Mouse (Mus musculus): ENCODE data around the gene Mrpl43. TPM values are rescaled to one million over a fixed set of nuclear protein-coding genes. Genes with fewer than 3 reads are reported as not detected.

Gene Mrpl43
- polyA plus RNA-seq, 1 experiment from 2014 or later = 71.9 TPM

DNA sequence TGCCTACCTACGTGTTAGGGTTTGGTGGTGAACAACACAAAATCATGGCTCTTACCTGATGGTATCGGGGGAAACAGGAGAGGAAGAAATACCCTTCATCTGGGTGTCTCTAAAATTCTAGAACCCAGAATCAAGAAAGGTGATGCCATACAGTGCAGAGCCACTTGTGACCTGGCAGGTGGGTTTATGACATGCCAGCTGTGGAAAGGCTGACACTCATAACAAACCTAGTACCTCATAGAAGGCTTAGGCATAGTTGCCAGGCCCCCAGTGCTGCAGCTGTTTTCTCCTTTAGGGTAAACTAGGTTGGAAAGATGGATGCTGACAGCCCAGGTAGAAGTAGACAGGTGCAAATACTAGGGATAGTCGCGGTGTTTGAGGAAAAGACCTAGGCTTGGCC lies 21.8 kb downstream of the Mrpl43 start:
- WGBS = 92% methylated on average over 4 of the region's 4 CpGs
- H3K4me2 ChIP-seq = no peak overlapping the region
- H3K9ac ChIP-seq = no peak overlapping the region
- H3K27me3 ChIP-seq = no peaks in the 10 kb centered on the region
- no peak overlapping the region for H3K4me3 ChIP-seq (replicated peaks)
- H3K9me3 ChIP-seq (replicated peaks) = no peaks in the 10 kb centered on the region
- ATAC-seq (replicated peaks; ENCODE audit: low FRiP score) = no peak
- H3K4me1 ChIP-seq = peaks cover 21% of the 10 kb centered on the region
- H3K27ac ChIP-seq = no peak overlapping the region
- H3K36me3 ChIP-seq = peaks cover 33% of the 10 kb centered on the region

DNA sequence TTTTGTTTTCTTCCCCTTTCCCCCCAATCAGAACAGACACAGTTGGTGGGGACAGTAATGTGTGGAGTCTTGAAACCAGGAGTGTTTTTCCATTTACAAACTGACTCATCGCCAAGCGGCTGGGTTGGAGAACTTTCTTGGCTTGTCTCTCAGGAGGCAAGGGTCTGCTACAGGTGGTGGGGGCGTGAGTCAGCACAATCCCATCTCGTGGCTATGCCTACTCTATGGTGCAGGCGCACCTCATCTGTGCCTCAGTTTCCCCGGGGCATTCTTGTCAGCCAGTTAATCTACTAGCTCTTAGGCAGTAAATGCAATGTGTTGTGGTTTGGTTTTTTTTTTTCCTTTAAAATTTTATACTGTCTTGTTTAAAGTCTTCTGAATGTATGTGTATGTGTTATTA lies 22.9 kb downstream of the Mrpl43 start:
- no peak overlapping the region for H3K27ac ChIP-seq
- WGBS = 87% methylated on average over 6 of the region's 6 CpGs
- H3K27me3 ChIP-seq = no peaks in the 10 kb centered on the region
- H3K36me3 ChIP-seq = peaks cover 44% of the 10 kb centered on the region
- H3K4me1 ChIP-seq = peaks cover 12% of the 10 kb centered on the region
- H3K4me3 ChIP-seq (replicated peaks) = no peak overlapping the region
- H3K4me2 ChIP-seq = no peak overlapping the region
- ATAC-seq (replicated peaks; ENCODE audit: low FRiP score) = no peak
- H3K9ac ChIP-seq = no peak overlapping the region
- no peaks in the 10 kb centered on the region for H3K9me3 ChIP-seq (replicated peaks)

DNA sequence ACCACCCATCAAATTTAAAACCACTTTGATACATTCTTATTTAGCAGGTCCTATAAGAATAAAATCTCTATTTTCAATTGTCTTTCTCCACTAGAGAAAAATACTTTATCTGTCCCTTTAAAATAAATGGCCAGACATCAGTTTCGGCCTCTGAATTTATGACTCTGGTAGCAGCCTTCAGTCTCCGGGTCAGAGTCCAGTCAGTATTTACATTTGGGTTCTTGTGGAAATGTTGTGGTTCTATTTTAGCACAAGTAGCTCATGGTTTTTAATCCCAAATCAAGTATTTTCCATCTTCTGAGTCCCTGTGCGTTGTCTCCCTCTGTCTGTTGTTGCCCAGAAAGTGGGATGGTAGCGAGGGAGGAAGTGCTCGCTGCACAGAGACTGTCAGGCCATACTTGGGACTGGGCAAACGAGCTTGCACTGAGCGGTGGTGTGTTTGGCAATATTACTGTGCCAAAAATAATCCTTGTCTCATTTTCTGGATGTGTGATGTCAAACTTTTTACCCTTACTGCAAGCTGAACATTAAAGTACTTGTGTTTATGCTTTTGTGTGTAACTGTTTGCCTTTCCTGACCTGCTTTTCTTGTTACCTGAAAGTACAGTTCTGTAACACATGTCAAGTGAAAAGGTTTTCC lies 23.6 kb downstream of the Mrpl43 start:
- Histone ChIP-seq H3K4me3 (replicated peaks) (no peak overlapping the region), H3K9ac (no peak overlapping the region), H3K36me3 (peaks cover 52% of the 10 kb centered on the region), H3K27ac (no peak overlapping the region), H3K27me3 (no peaks in the 10 kb centered on the region), H3K4me1 (peaks cover 9% of the 10 kb centered on the region; the same call in 1 of the 2 replicates), H3K4me2 (no peak overlapping the region), H3K9me3 (replicated peaks) (no peaks in the 10 kb centered on the region)
- 71% methylated on average over 7 of the region's 7 CpGs for WGBS
- no peak for ATAC-seq (replicated peaks; ENCODE audit: low FRiP score)

DNA sequence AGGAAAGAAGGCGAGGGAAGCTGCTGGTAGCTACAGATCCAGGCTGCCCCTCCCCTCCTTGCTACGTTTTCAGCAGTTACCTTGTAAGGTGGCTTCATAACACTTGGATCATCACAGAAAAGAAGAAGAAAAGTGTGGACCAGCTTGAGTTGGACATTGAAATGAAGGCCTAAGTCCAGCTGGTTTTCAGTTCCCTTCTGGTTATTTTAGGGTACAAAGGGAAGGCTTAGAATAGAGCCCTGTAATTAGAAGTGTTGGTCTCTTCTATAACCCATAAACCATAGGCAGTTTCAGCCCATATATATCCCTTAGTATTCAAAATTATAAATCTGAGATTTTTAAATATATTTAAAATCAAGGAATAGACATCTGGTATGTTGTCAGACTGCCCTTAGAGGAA lies 25.5 kb downstream of the Mrpl43 start:
- no peak for ATAC-seq (replicated peaks; ENCODE audit: low FRiP score)
- H3K9me3 ChIP-seq (replicated peaks) = no peaks in the 10 kb centered on the region
- H3K27me3 ChIP-seq = no peaks in the 10 kb centered on the region
- WGBS = 78% methylated on average over 2 of the region's 2 CpGs
- no peak overlapping the region for H3K4me2 ChIP-seq
- H3K9ac ChIP-seq = no peak overlapping the region
- peaks cover 9% of the 10 kb centered on the region; the same call in 1 of the 2 replicates for H3K4me1 ChIP-seq
- H3K27ac ChIP-seq = no peak overlapping the region
- peaks cover 70% of the 10 kb centered on the region for H3K36me3 ChIP-seq
- no peak overlapping the region for H3K4me3 ChIP-seq (replicated peaks)

DNA sequence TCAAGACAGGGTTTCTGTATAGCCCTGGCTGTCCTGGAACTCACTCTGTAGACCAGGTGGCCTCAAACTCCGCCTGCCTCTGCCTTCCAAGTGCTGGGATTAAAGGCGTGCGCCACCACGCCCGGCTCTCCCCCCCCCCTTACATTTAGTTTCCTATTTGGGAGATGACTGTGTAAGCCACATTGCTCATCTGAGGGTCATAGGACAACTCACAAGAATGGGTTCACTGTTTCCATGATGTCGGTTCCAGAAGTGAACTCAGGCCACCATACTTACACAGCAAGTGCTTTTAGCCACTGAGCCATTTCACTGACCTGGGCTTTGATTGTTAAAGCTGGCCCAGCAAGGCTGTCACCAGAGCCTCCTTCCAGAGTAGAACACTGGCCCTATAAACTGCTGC lies 29.1 kb downstream of the Mrpl43 start:
- Histone ChIP-seq H3K36me3 (peaks cover 96% of the 10 kb centered on the region), H3K9me3 (replicated peaks) (no peaks in the 10 kb centered on the region), H3K9ac (no peak overlapping the region), H3K27me3 (no peaks in the 10 kb centered on the region), H3K27ac (no peak overlapping the region), H3K4me2 (no peak overlapping the region), H3K4me3 (replicated peaks) (no peak overlapping the region), H3K4me1 (no peaks in the 10 kb centered on the region)
- ATAC-seq (replicated peaks; ENCODE audit: low FRiP score) = no peak
- 88% methylated on average over 6 of the region's 6 CpGs for WGBS

DNA sequence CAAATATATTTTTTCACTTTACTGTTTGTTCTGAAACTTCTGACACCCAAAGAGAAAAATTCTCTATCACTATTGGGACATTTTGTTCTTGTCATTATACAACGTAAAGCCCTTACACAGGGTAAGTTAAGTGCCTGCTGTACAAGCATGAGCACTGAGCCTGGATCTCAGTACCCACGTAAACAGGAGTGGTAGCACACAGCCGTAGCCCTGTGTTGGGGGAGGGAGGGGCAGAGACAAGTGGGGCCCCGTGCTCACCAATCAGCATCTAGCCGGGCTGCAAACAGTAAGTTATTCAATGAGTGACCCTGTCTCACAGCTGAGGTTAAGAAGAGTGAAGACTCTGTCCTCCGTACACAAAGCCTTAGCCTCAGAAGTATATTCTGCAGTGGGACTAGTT lies 29.6 kb downstream of the Mrpl43 start:
- H3K27me3 ChIP-seq = no peaks in the 10 kb centered on the region
- WGBS = 89% methylated on average over 6 of the region's 6 CpGs
- no peak overlapping the region for H3K4me2 ChIP-seq
- H3K9me3 ChIP-seq (replicated peaks) = no peaks in the 10 kb centered on the region
- no peak overlapping the region for H3K4me3 ChIP-seq (replicated peaks)
- no peak for ATAC-seq (replicated peaks; ENCODE audit: low FRiP score)
- H3K27ac ChIP-seq = no peak overlapping the region
- no peak overlapping the region for H3K9ac ChIP-seq
- no peaks in the 10 kb centered on the region for H3K4me1 ChIP-seq
- peaks cover 97% of the 10 kb centered on the region for H3K36me3 ChIP-seq

DNA sequence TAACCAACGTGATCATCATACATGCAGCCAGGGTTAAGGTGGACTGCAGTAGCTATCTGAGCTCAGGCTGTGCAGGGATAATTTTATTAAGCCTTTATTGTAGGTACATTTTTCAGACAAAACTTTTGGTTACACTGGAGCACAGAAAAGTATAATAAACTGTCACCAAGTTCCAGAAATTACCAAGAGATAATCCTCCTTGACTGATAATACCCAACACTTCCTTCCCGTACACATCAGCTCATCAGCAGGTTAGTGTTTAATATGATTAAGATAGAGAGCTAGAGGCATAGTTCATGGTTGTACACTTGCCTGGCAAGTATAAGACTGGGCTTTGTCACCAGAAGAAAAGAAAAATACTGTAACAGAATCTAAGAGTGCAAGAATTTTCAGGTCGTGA lies 37.9 kb downstream of the Mrpl43 start:
- peaks cover 93% of the 10 kb centered on the region for H3K36me3 ChIP-seq
- no peak for ATAC-seq (replicated peaks; ENCODE audit: low FRiP score)
- no peak overlapping the region for H3K4me3 ChIP-seq (replicated peaks)
- 86% methylated on average over 3 of the region's 3 CpGs for WGBS
- no peaks in the 10 kb centered on the region for H3K27me3 ChIP-seq
- no peak overlapping the region for H3K27ac ChIP-seq
- H3K9me3 ChIP-seq (replicated peaks) = no peaks in the 10 kb centered on the region
- H3K9ac ChIP-seq = no peak overlapping the region
- H3K4me2 ChIP-seq = no peak overlapping the region
- H3K4me1 ChIP-seq = no peaks in the 10 kb centered on the region

DNA sequence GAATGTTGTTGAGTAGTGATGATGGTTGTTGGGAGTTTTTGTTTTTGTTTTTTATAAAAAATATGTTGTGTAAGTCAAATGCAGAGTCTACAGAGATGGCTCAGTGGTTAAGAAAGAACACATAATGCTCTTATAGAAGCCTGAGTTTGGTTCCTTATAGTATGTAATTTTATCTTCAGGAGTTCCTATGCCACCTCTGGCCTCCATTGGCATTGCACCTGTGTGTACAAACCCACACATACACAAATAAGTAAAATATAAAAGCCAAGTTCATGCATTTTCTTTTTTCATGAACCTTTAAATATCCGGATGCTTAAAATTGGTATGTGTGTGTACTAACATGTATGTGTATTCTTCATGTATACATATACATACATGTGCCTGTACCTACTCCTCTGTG lies 40.3 kb downstream of the Mrpl43 start:
- Histone ChIP-seq H3K9ac (no peak overlapping the region), H3K9me3 (replicated peaks) (no peaks in the 10 kb centered on the region), H3K4me2 (no peak overlapping the region), H3K27me3 (no peaks in the 10 kb centered on the region), H3K4me3 (replicated peaks) (no peak overlapping the region), H3K4me1 (no peaks in the 10 kb centered on the region), H3K36me3 (peaks cover 92% of the 10 kb centered on the region), H3K27ac (no peak overlapping the region)
- WGBS = 84% methylated on average over 1 of the region's 1 CpGs
- ATAC-seq (replicated peaks; ENCODE audit: low FRiP score) = no peak

DNA sequence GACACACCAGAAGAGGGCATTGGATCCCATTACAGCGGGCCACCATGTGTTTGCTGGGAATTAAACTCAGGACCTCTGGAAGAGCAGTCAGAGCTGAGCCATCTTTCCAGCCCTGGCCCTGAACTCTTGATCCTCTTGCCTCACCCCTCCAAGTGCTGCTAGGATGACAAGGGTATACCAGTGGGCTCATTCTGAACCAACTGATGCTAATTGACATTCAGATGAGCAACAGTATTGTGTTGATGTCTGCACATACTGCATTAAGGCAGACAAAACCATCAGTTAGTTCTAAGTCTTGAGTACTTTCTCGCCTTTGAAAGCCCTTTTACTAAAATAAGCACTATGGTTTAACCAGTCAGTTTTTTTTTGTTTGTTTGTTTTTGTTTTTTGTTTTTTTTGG lies 46.6 kb downstream of the Mrpl43 start:
- Histone ChIP-seq H3K9ac (no peak overlapping the region), H3K36me3 (peaks cover 92% of the 10 kb centered on the region), H3K9me3 (replicated peaks) (no peaks in the 10 kb centered on the region), H3K4me1 (no peaks in the 10 kb centered on the region), H3K27me3 (no peaks in the 10 kb centered on the region), H3K4me3 (replicated peaks) (no peak overlapping the region), H3K4me2 (no peak overlapping the region), H3K27ac (no peak overlapping the region)
- WGBS = 97% methylated on average over 2 of the region's 2 CpGs
- no peak for ATAC-seq (replicated peaks; ENCODE audit: low FRiP score)

Other genes starting within 250 kb of the Mrpl43 start
- 40.5 and 40.6 TPM in 2 replicates for gene Slf2, start 75.3 kb downstream of the Mrpl43 start, polyA plus RNA-seq (2015; fragmentation: Nextera tagmentation; extraction: Ambion mirVana)
- 5.3 and 6.5 TPM in 2 replicates for gene Sema4g, start 17.3 kb downstream of the Mrpl43 start, polyA plus RNA-seq (2015; fragmentation: Nextera tagmentation; extraction: Ambion mirVana)
- 29.4 and 29.7 TPM in 2 replicates for gene Twnk, start 779 bp downstream of the Mrpl43 start, polyA plus RNA-seq (2015; fragmentation: Nextera tagmentation; extraction: Ambion mirVana)
- gene Lzts2, start 8.0 kb upstream of the Mrpl43 start, polyA plus RNA-seq (2015; fragmentation: Nextera tagmentation; extraction: Ambion mirVana) = 66.6 and 72.8 TPM in 2 replicates
- gene Pdzd7, start 39.3 kb upstream of the Mrpl43 start, polyA plus RNA-seq (2015; fragmentation: Nextera tagmentation; extraction: Ambion mirVana) = 0.78 and 1.1 TPM in 2 replicates
- 20.2 and 24.4 TPM in 2 replicates for gene Sfxn3, start 41.1 kb upstream of the Mrpl43 start, polyA plus RNA-seq (2015; fragmentation: Nextera tagmentation; extraction: Ambion mirVana)
- 13.3 and 20.2 TPM in 2 replicates for gene Kazald1, start 68.8 kb upstream of the Mrpl43 start, polyA plus RNA-seq (2015; fragmentation: Nextera tagmentation; extraction: Ambion mirVana)
- not detected in 2 replicates for gene Tlx1, start 144.2 kb upstream of the Mrpl43 start, polyA plus RNA-seq (2015; fragmentation: Nextera tagmentation; extraction: Ambion mirVana)
- 0.06 and 0.14 TPM in 2 replicates for gene Lbx1, start 229.4 kb upstream of the Mrpl43 start, polyA plus RNA-seq (2015; fragmentation: Nextera tagmentation; extraction: Ambion mirVana)

Measured in kidney, embryonic 15.5 days (tissue).